Mouse (Mus musculus) heart, adult 2 months (tissue): ENCODE data around the gene Epas1. TPM values are rescaled to one million over a fixed set of nuclear protein-coding genes. Genes with fewer than 3 reads are reported as not detected.

Experiments used
- DNase-seq, 2 experiments: peaks; one replicate each; pipeline ENCODE4 v3.0.0; 2021
- H3K27ac ChIP-seq: fragments of 200-600 bp; 2 replicates; pipeline ENCODE4 v1.8.1; 2022
- H3K27me3 ChIP-seq: fragments of 200-500 bp; 2 replicates; pipeline ENCODE4 v1.6.1; 2012; ENCODE audit warnings: mild to moderate bottlenecking, low read length, inconsistent platforms, mixed read lengths; ENCODE audit not compliant: control insufficient read depth, insufficient read depth
- H3K36me3 ChIP-seq: fragments of 200-500 bp; 2 replicates; pipeline ENCODE4 v1.6.1; 2012; ENCODE audit warnings: low read length, inconsistent platforms; ENCODE audit not compliant: control insufficient read depth, insufficient read depth
- H3K4me1 ChIP-seq: fragments of 200-500 bp; 2 replicates; pipeline ENCODE4 v1.6.1; 2011; ENCODE audit warnings: low read length; ENCODE audit not compliant: control insufficient read depth, insufficient read depth
- H3K4me3 ChIP-seq: fragments of 200-600 bp; 2 replicates; pipeline ENCODE4 v1.8.1; 2022
- H3K79me2 ChIP-seq: fragments of 200-500 bp; replicated peaks from 2 replicates; pipeline ENCODE4 v1.6.1; 2012; ENCODE audit warnings: mild to moderate bottlenecking, inconsistent platforms, low read length, moderate library complexity, mixed read lengths; ENCODE audit not compliant: control insufficient read depth, insufficient read depth
- H3K9ac ChIP-seq: fragments of 200-500 bp; 2 replicates; pipeline ENCODE4 v1.6.1; 2012; ENCODE audit warnings: low read depth, mild to moderate bottlenecking, control low read depth, inconsistent platforms, low read length, mixed read lengths
- CTCF ChIP-seq: fragments of 200-600 bp; IDR thresholded peaks from 2 replicates; pipeline ENCODE4 v1.8.1; 2022; ENCODE audit warnings: antibody characterized with exemption, mild to moderate bottlenecking, moderate library complexity
- EP300 ChIP-seq: fragments of 200-500 bp; IDR thresholded peaks from 2 replicates; pipeline ENCODE4 v1.6.1; 2011; ENCODE audit warnings: low read depth, low read length, control low read depth; ENCODE audit not compliant: insufficient read depth
- POLR2A ChIP-seq: fragments of 200-500 bp; IDR thresholded peaks from 2 replicates; pipeline ENCODE4 v1.6.1; 2011; ENCODE audit warnings: mild to moderate bottlenecking, low read depth, low read length, control low read depth; ENCODE audit not compliant: insufficient read depth
- WGBS: fragments of 180-500 bp; shearing (Covaris S2); methylation state at CpG from one replicate; pipeline ENCODE4 v1.1.7; 2018; 5-methylcytosine and 5-hydroxymethylcytosine counted together
- intact Hi-C: fragments of 180-260 bp; cut with DNase I; formaldehyde crosslinking; loops from one replicate; pipeline ENCODE4 v1.15.1; 2025
- polyA plus RNA-seq: library from polyadenylated mRNA; depleted of rRNA; stranded (reverse); fragments of >200 nt; gene quantifications from 2 replicates; pipeline ENCODE4 v1.2.3, GENCODE M21; 2012
- total RNA-seq, 2 experiments: library from RNA; stranded (reverse); gene quantifications; 2 replicates each; pipeline ENCODE4 v1.2.3; 2021

Gene Epas1
- total and polyA plus RNA-seq, 3 experiments: 119 to 277 (median 244) TPM

GRCm38 (mm10) chr17:86769330-86770211 is 16.1 kb downstream of the Epas1 start:
- peak; percentile 83 to 91 for DNase-seq
- Histone ChIP-seq H3K4me1 (peaks cover 65% of the 10 kb centered on the region), H3K79me2 (peaks cover 4% of the 10 kb centered on the region), H3K4me3 (peak overlapping the region; percentile 28), H3K9ac (peak overlapping the region; percentile 52), H3K27me3 (no peaks in the 10 kb centered on the region), H3K27ac (peak overlapping the region; percentile 91), H3K36me3 (peaks cover 59% of the 10 kb centered on the region)
- 14% methylated on average over 16 of the region's 16 CpGs for WGBS
- intact Hi-C loops: loop anchor here (1.0 kb wide), 2 partner anchors 13 to 33 kb away; no protein-coding TSS in a partner anchor
- TF ChIP-seq CTCF: peak; percentile 43
- peak; percentile 60 for TF ChIP-seq POLR2A
- TF ChIP-seq EP300: peak; percentile 99

- intact Hi-C loops: loop anchor here (1.0 kb wide), 1 partner anchor 31 kb away; no protein-coding TSS in a partner anchor
- peaks cover 3% of the 10 kb centered on the region for H3K79me2 ChIP-seq
- H3K9ac ChIP-seq: 0 out of 2 replicates have a peak overlapping the region, but pooled peaks have one; percentile 10
- H3K27me3 ChIP-seq: no peaks in the 10 kb centered on the region
- H3K36me3 ChIP-seq: peaks cover 54% of the 10 kb centered on the region
- TF ChIP-seq CTCF (no peak), EP300 (no peak), POLR2A (no peak)
- WGBS: 11% methylated on average over 5 of the region's 5 CpGs
- DNase-seq: no peak
- peaks cover 60% of the 10 kb centered on the region for H3K4me1 ChIP-seq
- H3K27ac ChIP-seq: peak overlapping the region; percentile 91
- peak overlapping the region; percentile 0; the same call in 1 of the 2 replicates for H3K4me3 ChIP-seq
Measured at GRCm38 (mm10) chr17:86770848-86771247, 17.3 kb downstream of the Epas1 start.

GRCm38 (mm10) chr17:86772035-86772434 is 18.5 kb downstream of the Epas1 start:
- Histone ChIP-seq H3K27ac (peak overlapping the region; percentile 58), H3K27me3 (no peaks in the 10 kb centered on the region), H3K4me3 (no peak overlapping the region), H3K79me2 (peaks cover 3% of the 10 kb centered on the region), H3K36me3 (peaks cover 53% of the 10 kb centered on the region), H3K4me1 (peaks cover 58% of the 10 kb centered on the region), H3K9ac (peak overlapping the region; percentile 26)
- no peak for TF ChIP-seq CTCF
- DNase-seq: no peak
- intact Hi-C loops: no loop called here
- WGBS: 47% methylated on average over 11 of the region's 11 CpGs

- H3K4me1 ChIP-seq: peaks cover 49% of the 10 kb centered on the region
- TF ChIP-seq EP300 (no peak), POLR2A (no peak), CTCF (no peak)
- no peak for DNase-seq
- no peak overlapping the region for H3K4me3 ChIP-seq
- peaks cover 3% of the 10 kb centered on the region for H3K79me2 ChIP-seq
- H3K9ac ChIP-seq: no peak overlapping the region; the same call in 1 of the 2 replicates
- intact Hi-C loops: no loop called here
- peak overlapping the region; percentile 58 for H3K27ac ChIP-seq
- no peaks in the 10 kb centered on the region for H3K27me3 ChIP-seq
- H3K36me3 ChIP-seq: peaks cover 52% of the 10 kb centered on the region
- WGBS: 76% methylated on average over 15 of the region's 15 CpGs
Measured at GRCm38 (mm10) chr17:86772929-86773588, 19.6 kb downstream of the Epas1 start.

GRCm38 (mm10) chr17:86776538-86776937 is 23.0 kb downstream of the Epas1 start:
- Histone ChIP-seq H3K27ac (peak overlapping the region; percentile 45; the same call in 1 of the 2 replicates), H3K79me2 (peaks cover 9% of the 10 kb centered on the region), H3K4me1 (peaks cover 44% of the 10 kb centered on the region), H3K27me3 (no peaks in the 10 kb centered on the region), H3K4me3 (no peak overlapping the region), H3K9ac (no peak overlapping the region), H3K36me3 (peaks cover 52% of the 10 kb centered on the region)
- WGBS: 47% methylated on average over 12 of the region's 12 CpGs
- TF ChIP-seq POLR2A (peak; percentile 46; the same call in 1 of the 2 replicates), EP300 (peak; percentile 85), CTCF (no peak)
- DNase-seq: peak in 1 of 2 experiments; percentile 39
- intact Hi-C loops: no loop called here
